Mouse (Mus musculus) MEL (cell line): Measurements from ENCODE around the gene Zfp821.

Experiments
- CTCF ChIP-seq, 3 experiments: IDR thresholded peaks in 2 of 3; conservative IDR thresholded peaks in 1 of 3; 2 replicates each; pipeline ENCODE4 v1.5.1; 2011 to 2012; ENCODE audit warnings: low read length in 3 of 3, low read depth in 2 of 3, mild to moderate bottlenecking in 2 of 3, improper control_type of control experiment in 1 of 3, inconsistent platforms in 1 of 3, mixed read lengths in 1 of 3, moderate library complexity in 1 of 3; ENCODE audit not compliant: control insufficient read depth in 1 of 3, insufficient read depth in 1 of 3, poor library complexity in 1 of 3, severe bottlenecking in 1 of 3
- ETS1 ChIP-seq: IDR thresholded peaks from 2 replicates; pipeline ENCODE4 v1.6.1; 2012; ENCODE audit warnings: low read depth, mild to moderate bottlenecking, inconsistent platforms, low read length, improper control_type of control experiment, moderate library complexity
- MEF2A ChIP-seq: IDR thresholded peaks from 2 replicates; pipeline ENCODE4 v1.6.1; 2014; ENCODE audit warnings: low read depth, mild to moderate bottlenecking, inconsistent platforms, low read length, improper control_type of control experiment; ENCODE audit not compliant: poor library complexity, insufficient replicate concordance, severe bottlenecking; ENCODE audit errors: extremely low read depth
- NELFE ChIP-seq: IDR thresholded peaks from 2 replicates; pipeline ENCODE4 v1.6.1; 2011; ENCODE audit warnings: low read depth, low read length, improper control_type of control experiment

- no peak for TF ChIP-seq CTCF (IDR thresholded peaks at IDR 0.05 in 2 of 3, conservative IDR thresholded peaks at IDR 0.05 in 1 of 3; ENCODE audit: control insufficient read depth in 1 of 3, insufficient read depth in 1 of 3, low read depth in 2 of 3, low read length in 3 of 3, poor library complexity in 1 of 3, severe bottlenecking in 1 of 3)
- no peak for TF ChIP-seq ETS1
- no peak for TF ChIP-seq NELFE
- TF ChIP-seq MEF2A = no peak
Measured at GRCm38 (mm10) chr8:109666616-109667015, 38.7 kb upstream of the Zfp821 start.
